Mouse (Mus musculus): ENCODE results near the gene B4galnt3. TPM values are rescaled to one million over a fixed set of nuclear protein-coding genes. Genes with fewer than 3 reads are reported as not detected.

B4galnt3 gene
- total and polyA plus RNA-seq, 2 experiments from 2014 or later, result 0.31 to 1.5 TPM

- no peak overlapping the region for H3K4me2 ChIP-seq (ENCODE audit: low read depth, low read length)
- TF ChIP-seq CTCF (IDR thresholded peaks at IDR 0.05; ENCODE audit: low read depth), result no peak
- H3K9ac ChIP-seq (replicated peaks; ENCODE audit: low read length), result no peak overlapping the region
- no peaks in the 10 kb centered on the region for H3K4me1 ChIP-seq (ENCODE audit: insufficient read depth, low read length)
- no peaks in the 10 kb centered on the region for H3K27me3 ChIP-seq (ENCODE audit: insufficient read depth, low read length)
- H3K4me3 ChIP-seq (ENCODE audit: low read length), result no peak overlapping the region
- no peak overlapping the region for H3K27ac ChIP-seq
- no peaks in the 10 kb centered on the region for H3K9me3 ChIP-seq (ENCODE audit: low read length)
- WGBS, result 84% methylated on average over 6 of the region's 6 CpGs
- ATAC-seq, result no peak
- H3K36me3 ChIP-seq (ENCODE audit: insufficient read depth, low read length), result no peaks in the 10 kb centered on the region
- no peak for DNase-seq (ENCODE audit: low spot score)
Measured at GRCm38 (mm10) chr6:120211536-120211935, 82.8 kb downstream of the B4galnt3 start.

GRCm38 (mm10) chr6:120206586-120206985 lies 87.8 kb downstream of the B4galnt3 start:
- Histone ChIP-seq H3K9ac (replicated peaks; ENCODE audit: low read length) (no peak overlapping the region), H3K27ac (no peak overlapping the region), H3K4me2 (ENCODE audit: low read depth, low read length) (no peak overlapping the region), H3K36me3 (ENCODE audit: insufficient read depth, low read length) (no peaks in the 10 kb centered on the region), H3K27me3 (ENCODE audit: insufficient read depth, low read length) (no peaks in the 10 kb centered on the region), H3K4me3 (ENCODE audit: low read length) (no peak overlapping the region), H3K4me1 (ENCODE audit: insufficient read depth, low read length) (no peaks in the 10 kb centered on the region), H3K9me3 (ENCODE audit: low read length) (no peaks in the 10 kb centered on the region)
- TF ChIP-seq CTCF (IDR thresholded peaks at IDR 0.05; ENCODE audit: low read depth), result no peak
- WGBS, result 91% methylated on average over 5 of the region's 5 CpGs
- DNase-seq (ENCODE audit: low spot score) (no peak), ATAC-seq (no peak)

GRCm38 (mm10) chr6:120202406-120202805 lies 92.0 kb downstream of the B4galnt3 start:
- H3K4me2 ChIP-seq (ENCODE audit: low read depth, low read length), result no peak overlapping the region
- DNase-seq (ENCODE audit: low spot score) (peak; percentile 46), ATAC-seq (peak; percentile 53)
- H3K9me3 ChIP-seq (ENCODE audit: low read length), result no peaks in the 10 kb centered on the region
- no peak overlapping the region for H3K27ac ChIP-seq
- no peaks in the 10 kb centered on the region for H3K36me3 ChIP-seq (ENCODE audit: insufficient read depth, low read length)
- H3K4me1 ChIP-seq (ENCODE audit: insufficient read depth, low read length), result no peaks in the 10 kb centered on the region
- H3K27me3 ChIP-seq (ENCODE audit: insufficient read depth, low read length), result no peaks in the 10 kb centered on the region
- WGBS, result 40% methylated on average over 8 of the region's 8 CpGs
- peak; percentile 15; the same call in 1 of the 2 replicates for TF ChIP-seq CTCF (IDR thresholded peaks at IDR 0.05; ENCODE audit: low read depth)
- no peak overlapping the region for H3K9ac ChIP-seq (replicated peaks; ENCODE audit: low read length)
- H3K4me3 ChIP-seq (ENCODE audit: low read length), result no peak overlapping the region

GRCm38 (mm10) chr6:120201956-120202355 lies 92.4 kb downstream of the B4galnt3 start:
- Histone ChIP-seq H3K27me3 (ENCODE audit: insufficient read depth, low read length) (no peaks in the 10 kb centered on the region), H3K9ac (replicated peaks; ENCODE audit: low read length) (no peak overlapping the region), H3K4me3 (ENCODE audit: low read length) (no peak overlapping the region), H3K4me1 (ENCODE audit: insufficient read depth, low read length) (no peaks in the 10 kb centered on the region), H3K27ac (no peak overlapping the region), H3K9me3 (ENCODE audit: low read length) (no peaks in the 10 kb centered on the region), H3K36me3 (ENCODE audit: insufficient read depth, low read length) (no peaks in the 10 kb centered on the region), H3K4me2 (ENCODE audit: low read depth, low read length) (no peak overlapping the region)
- TF ChIP-seq CTCF (IDR thresholded peaks at IDR 0.05; ENCODE audit: low read depth), result no peak
- WGBS, result 48% methylated on average over 6 of the region's 6 CpGs
- no peak for DNase-seq (ENCODE audit: low spot score)
- ATAC-seq, result no peak

- TF ChIP-seq CTCF (IDR thresholded peaks at IDR 0.05; ENCODE audit: low read depth), result peak; percentile 39
- Histone ChIP-seq H3K4me2 (ENCODE audit: low read depth, low read length) (no peak overlapping the region), H3K4me1 (ENCODE audit: insufficient read depth, low read length) (no peaks in the 10 kb centered on the region), H3K4me3 (ENCODE audit: low read length) (no peak overlapping the region), H3K36me3 (ENCODE audit: insufficient read depth, low read length) (no peaks in the 10 kb centered on the region), H3K27ac (no peak overlapping the region), H3K9me3 (ENCODE audit: low read length) (no peaks in the 10 kb centered on the region), H3K27me3 (ENCODE audit: insufficient read depth, low read length) (no peaks in the 10 kb centered on the region), H3K9ac (replicated peaks; ENCODE audit: low read length) (no peak overlapping the region)
- ATAC-seq (0 out of 2 replicates have a peak, but pooled peaks have one; percentile 24), DNase-seq (ENCODE audit: low spot score) (peak; percentile 34)
- 29% methylated on average over 10 of the region's 10 CpGs for WGBS
Measured at GRCm38 (mm10) chr6:120199638-120200394, 94.5 kb downstream of the B4galnt3 start.

- Histone ChIP-seq H3K9ac (replicated peaks; ENCODE audit: low read length) (no peak overlapping the region), H3K4me3 (ENCODE audit: low read length) (no peak overlapping the region), H3K27me3 (ENCODE audit: insufficient read depth, low read length) (no peaks in the 10 kb centered on the region), H3K4me1 (ENCODE audit: insufficient read depth, low read length) (no peaks in the 10 kb centered on the region), H3K27ac (no peak overlapping the region), H3K9me3 (ENCODE audit: low read length) (no peaks in the 10 kb centered on the region), H3K36me3 (ENCODE audit: insufficient read depth, low read length) (no peaks in the 10 kb centered on the region), H3K4me2 (ENCODE audit: low read depth, low read length) (no peak overlapping the region)
- peak; percentile 46; the same call in 1 of the 2 replicates for ATAC-seq
- 36% methylated on average over 9 of the region's 9 CpGs for WGBS
- TF ChIP-seq CTCF (IDR thresholded peaks at IDR 0.05; ENCODE audit: low read depth), result peak; percentile 95
- peak; percentile 73 for DNase-seq (ENCODE audit: low spot score)
Measured at GRCm38 (mm10) chr6:120197964-120198363, 96.4 kb downstream of the B4galnt3 start.

- DNase-seq (ENCODE audit: low spot score) (peak; percentile 63), ATAC-seq (no peak)
- Histone ChIP-seq H3K4me3 (ENCODE audit: low read length) (no peak overlapping the region), H3K27ac (no peak overlapping the region), H3K36me3 (ENCODE audit: insufficient read depth, low read length) (no peaks in the 10 kb centered on the region), H3K9me3 (ENCODE audit: low read length) (no peaks in the 10 kb centered on the region), H3K4me1 (ENCODE audit: insufficient read depth, low read length) (no peaks in the 10 kb centered on the region), H3K9ac (replicated peaks; ENCODE audit: low read length) (no peak overlapping the region), H3K27me3 (ENCODE audit: insufficient read depth, low read length) (no peaks in the 10 kb centered on the region), H3K4me2 (ENCODE audit: low read depth, low read length) (no peak overlapping the region)
- TF ChIP-seq CTCF (IDR thresholded peaks at IDR 0.05; ENCODE audit: low read depth), result peak; percentile 45
- 34% methylated on average over 2 of the region's 2 CpGs for WGBS
Measured at GRCm38 (mm10) chr6:120196837-120197236, 97.5 kb downstream of the B4galnt3 start.
